Mouse (Mus musculus): ENCODE results near the gene Olfr221.

Gene Olfr221

GRCm38 (mm10) chr14:52003981-52004495 is 38.2 kb downstream of the Olfr221 start:
- DNase-seq, result no peak

GRCm38 (mm10) chr14:51997483-51997882 is 44.8 kb downstream of the Olfr221 start:
- DNase-seq, result no peak

GRCm38 (mm10) chr14:51996866-51997265 is 45.4 kb downstream of the Olfr221 start:
- DNase-seq, result peak; percentile 26

GRCm38 (mm10) chr14:51996231-51996841 is 45.9 kb downstream of the Olfr221 start:
- no peak for DNase-seq

- no peak for DNase-seq
These were observed 46.9 kb downstream of the Olfr221 start for GRCm38 (mm10) chr14:51995219-51995871.

GRCm38 (mm10) chr14:51994453-51994852 is 47.8 kb downstream of the Olfr221 start:
- no peak for DNase-seq

GRCm38 (mm10) chr14:51989461-51989970 is 52.7 kb downstream of the Olfr221 start:
- DNase-seq, result no peak

- no peak for DNase-seq
These were observed 53.5 kb downstream of the Olfr221 start for GRCm38 (mm10) chr14:51988731-51989130.

- no peak for DNase-seq
These were observed 55.1 kb downstream of the Olfr221 start for GRCm38 (mm10) chr14:51987177-51987576.

- DNase-seq, result no peak
These were observed 56.1 kb downstream of the Olfr221 start for GRCm38 (mm10) chr14:51986153-51986505.

GRCm38 (mm10) chr14:51985301-51986152 is 56.7 kb downstream of the Olfr221 start:
- DNase-seq, result peak; percentile 38

GRCm38 (mm10) chr14:51984247-51985231 is 57.7 kb downstream of the Olfr221 start, which contains the start of gene Arhgef40:
Gene Arhgef40, plus strand, starts transcription at chr14:51984719.
- peak; percentile 52 for DNase-seq

Data from cerebellum, adult 11 months (tissue).